Mouse (Mus musculus): ENCODE data around the gene Fam118b.

Gene Fam118b

DNA sequence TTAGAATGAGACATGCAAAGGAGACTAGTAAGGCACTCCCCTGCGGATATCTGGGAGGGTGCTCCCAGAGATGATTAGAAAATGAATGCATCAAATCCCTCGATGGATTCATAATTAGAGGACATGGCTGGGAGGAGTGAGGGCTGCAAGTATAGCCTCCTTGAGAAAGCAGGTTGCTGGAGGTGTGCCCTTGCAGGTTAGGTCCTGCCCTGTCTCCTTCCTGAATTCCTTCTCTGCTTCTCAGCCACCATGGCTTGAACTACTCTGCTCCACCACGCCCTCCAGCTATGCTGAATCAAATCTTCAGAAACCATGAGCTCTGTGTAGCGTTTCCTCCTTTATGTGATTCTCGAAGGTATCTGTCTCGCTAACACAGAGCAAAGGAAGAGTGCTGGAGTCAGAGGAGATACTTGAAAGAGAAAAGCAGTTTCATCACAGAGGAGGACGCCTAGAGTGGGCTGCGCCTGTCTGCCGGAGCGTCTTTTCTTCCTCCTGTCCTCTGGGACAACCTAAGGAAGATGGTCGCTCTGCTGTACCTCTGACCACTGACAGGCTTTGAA is 74.5 kb downstream of the Fam118b start:
- no peak for DNase-seq

DNA sequence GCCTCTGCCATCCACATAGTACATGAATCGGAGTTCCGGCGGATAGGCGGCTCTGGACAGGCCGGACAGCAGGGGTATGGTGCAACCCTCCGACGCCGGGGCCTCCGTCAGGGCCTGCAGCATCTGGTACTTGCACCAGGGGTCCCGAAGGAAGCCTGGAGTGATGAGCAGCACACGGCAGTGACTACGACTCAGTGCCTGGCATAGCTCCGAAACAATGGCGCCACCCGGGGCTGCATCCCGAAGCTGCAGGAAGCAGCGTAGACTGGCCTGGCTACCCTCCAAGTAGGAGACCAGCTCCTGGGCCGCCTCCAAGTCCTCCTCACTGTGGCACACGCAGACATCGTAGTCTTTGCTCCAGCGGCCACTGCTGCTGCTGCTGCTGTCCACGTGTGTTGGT is 78.9 kb downstream of the Fam118b start:
- peak; percentile 23 to 30 for DNase-seq

DNA sequence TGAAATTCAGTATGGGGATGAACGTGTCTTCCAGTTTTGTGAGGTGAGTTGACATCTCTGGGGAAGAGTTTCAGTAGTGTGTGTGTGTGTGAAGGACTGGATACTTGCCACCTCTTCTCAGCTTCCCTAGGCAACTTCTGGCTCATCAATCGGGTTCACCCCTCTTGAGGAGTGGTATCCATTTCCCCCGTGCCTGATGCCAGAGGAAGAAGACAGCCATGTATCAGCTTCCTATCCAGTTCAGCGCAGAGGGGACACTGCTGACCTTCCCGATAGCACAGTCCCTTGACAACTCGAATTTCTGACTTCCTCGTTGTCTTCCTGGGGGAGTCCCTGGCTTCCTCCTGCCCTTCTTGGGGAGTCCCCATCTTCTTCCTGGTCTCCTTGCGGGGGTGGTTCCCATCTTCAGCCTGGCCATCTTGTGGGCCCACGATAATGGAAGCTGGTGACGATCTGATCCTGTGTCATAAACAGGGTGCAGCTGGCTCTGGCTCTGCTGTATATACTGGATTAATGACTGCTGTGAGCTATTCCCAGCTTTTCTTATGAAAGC is 80.2 kb downstream of the Fam118b start:
- DNase-seq = no peak

DNA sequence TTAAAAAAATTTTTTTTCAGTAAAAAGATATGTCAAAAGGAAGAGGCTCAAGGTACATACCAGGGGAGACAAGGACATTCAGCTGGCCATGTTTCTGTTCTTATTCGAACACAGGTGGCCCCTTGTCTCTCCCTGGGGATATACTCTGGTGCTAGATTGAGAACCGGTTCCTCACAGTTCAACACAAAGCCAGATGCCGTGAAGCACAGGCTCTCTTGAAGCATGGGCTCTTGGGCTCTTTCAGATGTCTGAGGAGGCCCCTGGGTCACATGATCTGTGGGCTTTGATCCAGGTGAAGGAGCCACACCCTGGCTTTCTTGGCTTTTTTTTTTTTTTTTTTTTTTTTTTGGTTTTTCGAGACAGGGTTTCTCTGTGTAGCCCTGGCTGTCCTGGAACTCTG is 81.2 kb downstream of the Fam118b start:
- DNase-seq = no peak

DNA sequence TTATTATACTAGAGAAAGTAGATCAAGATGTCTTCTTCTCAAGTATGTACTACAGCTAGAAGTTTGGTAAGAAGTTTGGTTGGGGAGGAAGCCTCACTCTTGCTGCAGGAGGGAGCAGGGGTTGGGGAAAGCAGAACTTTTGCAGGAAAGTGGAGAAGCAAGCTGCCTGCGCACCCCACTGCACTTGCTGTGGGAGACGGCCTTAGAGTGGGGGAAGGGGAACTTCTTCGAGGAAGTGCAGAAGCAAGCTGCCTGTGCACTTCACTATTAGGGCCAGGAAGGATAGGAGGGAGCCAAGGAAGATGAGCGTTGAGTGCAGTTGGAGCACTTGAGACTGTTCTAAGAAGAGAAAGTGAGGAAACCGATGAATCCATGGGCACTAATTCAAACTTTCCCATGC is 84.2 kb downstream of the Fam118b start:
- no peak for DNase-seq

DNA sequence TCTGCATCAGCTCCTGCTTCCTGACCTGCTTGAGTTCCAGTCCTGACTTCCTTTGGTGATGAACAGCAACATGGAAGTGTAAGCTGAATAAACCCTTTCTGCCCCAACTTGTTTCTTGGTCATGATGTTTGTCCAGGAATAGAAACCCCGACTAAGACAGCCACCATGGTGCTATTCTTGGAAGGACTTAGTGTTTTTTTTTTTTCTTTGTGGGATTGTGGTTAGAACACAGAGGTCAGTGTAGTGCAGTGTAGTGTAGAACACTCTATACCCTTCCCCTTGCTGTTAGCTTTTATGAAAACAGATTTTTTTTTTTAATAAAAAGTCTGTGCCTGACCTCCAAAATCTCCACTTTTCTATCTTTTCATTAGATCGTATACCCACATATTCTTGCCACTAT is 84.8 kb downstream of the Fam118b start:
- DNase-seq = no peak

DNA sequence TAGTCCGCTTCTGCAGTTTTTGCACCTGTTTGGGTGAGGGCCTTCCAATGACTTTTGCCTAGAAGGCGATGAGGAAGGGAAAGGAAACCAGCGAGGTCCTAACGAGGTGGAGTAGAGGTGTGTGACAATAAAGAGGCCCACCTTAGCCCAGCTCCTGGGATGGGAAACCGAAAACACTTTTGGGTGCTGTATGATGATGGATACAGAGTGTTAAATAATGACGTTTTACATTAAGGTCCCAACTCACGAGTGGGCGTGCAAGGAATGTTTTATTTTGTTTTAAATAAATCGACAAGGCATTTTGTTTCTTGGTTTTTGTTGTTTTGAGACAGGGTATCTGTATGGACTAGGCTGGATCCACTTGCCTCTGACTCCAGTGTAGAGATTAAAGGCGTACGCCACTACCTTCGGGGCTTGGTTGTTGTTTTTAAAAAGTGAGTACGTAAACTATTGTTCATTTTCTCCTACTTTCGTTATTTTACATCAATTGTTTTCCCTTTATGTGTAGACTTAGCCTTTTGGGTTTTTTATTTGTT is 91.4 kb downstream of the Fam118b start:
- DNase-seq = no peak

DNA sequence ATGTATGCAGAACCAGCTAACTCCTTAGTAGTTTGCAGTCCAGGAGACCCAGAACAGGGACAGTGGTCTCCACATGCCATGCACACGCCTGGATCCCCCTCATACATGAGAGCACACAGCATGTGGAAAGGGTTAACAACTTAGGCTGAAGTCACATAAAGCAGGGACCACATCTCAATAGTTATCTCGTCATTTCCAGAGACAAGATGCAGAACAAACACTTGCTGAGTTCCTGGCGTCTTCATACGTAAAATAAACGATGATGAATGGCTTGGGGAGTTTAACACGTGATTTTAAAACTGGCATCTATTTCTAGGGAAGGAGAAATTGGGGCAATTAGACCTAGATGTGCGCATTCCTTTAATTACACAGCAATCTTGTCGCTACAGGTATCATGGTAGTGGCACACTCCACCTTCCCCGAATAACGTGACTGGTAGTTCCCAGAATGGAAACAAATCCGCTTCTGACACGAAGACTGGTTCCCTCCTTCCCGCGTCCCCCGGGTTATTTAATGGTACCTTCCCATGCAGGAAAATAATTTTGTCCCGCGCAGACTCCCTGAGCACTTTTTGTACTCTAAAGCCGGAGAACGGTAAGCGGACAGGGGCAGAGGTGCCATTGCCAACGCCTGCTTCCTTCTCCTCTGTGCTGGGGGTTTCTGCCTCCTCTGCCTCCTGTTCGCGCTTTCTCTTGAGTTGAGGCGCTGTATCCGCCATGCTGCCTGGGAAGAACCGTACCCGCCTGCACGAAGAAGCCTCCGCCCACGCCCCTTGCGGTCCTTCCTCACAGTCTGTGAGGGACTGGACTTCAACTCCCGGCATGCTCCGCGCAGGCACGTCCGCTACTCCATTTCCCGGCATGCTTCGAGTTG is 92.1 kb downstream of the Fam118b start, which contains the start of gene Dcps:
TSS of gene Dcps (minus strand) at position 811 of the 873 bp plus-strand sequence.
- DNase-seq = peak; percentile 93

DNA sequence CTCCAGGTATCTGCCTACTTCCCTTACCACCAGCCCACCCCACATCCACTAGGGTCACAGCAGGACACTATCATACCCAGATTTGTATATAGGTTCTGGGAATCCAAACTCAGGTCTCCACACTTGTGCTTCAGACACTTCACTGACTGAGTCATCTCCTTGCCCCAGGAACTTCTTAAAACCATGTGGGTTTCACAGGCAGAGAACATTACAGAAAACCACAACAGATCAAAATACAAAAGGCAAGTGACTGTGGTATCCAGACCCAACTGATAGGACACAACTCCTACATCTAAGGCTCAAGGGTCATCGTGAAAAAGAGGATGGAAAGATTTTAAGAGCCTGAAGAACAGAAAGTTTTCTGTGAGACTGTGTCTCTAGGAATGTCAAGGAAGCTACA is 94.3 kb downstream of the Fam118b start:
- DNase-seq = no peak

DNA sequence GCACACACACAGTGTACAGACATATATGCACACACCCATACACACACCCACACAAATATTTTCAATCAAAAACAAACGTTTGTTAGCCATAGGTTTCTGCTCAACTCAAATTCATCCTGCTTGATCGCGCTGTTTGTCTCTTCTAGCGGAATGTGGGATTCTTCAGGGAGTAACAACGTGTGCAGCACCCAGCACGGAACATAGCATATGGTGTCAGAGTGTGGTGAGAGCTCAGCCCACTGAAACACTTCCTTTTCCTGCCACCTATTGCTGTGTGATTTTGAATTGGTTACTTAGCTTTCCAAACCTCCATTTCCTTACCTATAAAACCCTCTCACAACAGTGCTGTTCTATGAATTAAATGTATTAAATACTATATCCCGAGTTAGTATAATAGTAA is 97.5 kb downstream of the Fam118b start:
- no peak for DNase-seq

Data from kidney, adult 8-10 months (tissue).